Mouse (Mus musculus) heart, embryonic 15.5 days (tissue): ENCODE results near the gene Bend5. TPM values are rescaled to one million over a fixed set of nuclear protein-coding genes. Genes with fewer than 3 reads are reported as not detected.

Source experiments
- ATAC-seq: fragments of 200-750 bp; cut with Nextera tagmentation; replicated peaks from 2 replicates; pipeline ENCODE4 v1.8.0; 2017; ENCODE audit warnings: low read depth, moderate TSS enrichment; ENCODE audit not compliant: insufficient number of reproducible peaks, insufficient read depth, low FRiP score
- H3K27ac ChIP-seq: fragments of 300-500 bp; sonication (generic); 2 replicates; pipeline ENCODE4 v1.5.1; 2015; ENCODE audit warnings: mild to moderate bottlenecking, inconsistent platforms
- H3K27me3 ChIP-seq: fragments of 300-500 bp; sonication (generic); 2 replicates; pipeline ENCODE4 v1.6.1; 2015; ENCODE audit warnings: inconsistent platforms
- H3K36me3 ChIP-seq: fragments of 300-500 bp; sonication (generic); 2 replicates; pipeline ENCODE4 v1.6.1; 2015; ENCODE audit warnings: mild to moderate bottlenecking, inconsistent platforms
- H3K4me1 ChIP-seq: fragments of 300-500 bp; sonication (generic); replicated peaks from 2 replicates; pipeline ENCODE4 v1.6.1; 2015; ENCODE audit warnings: inconsistent platforms
- H3K4me2 ChIP-seq: fragments of 300-500 bp; sonication (generic); 2 replicates; pipeline ENCODE4 v1.6.1; 2015; ENCODE audit warnings: inconsistent platforms, mild to moderate bottlenecking, moderate library complexity
- H3K4me3 ChIP-seq: fragments of 300-500 bp; sonication (generic); 2 replicates; pipeline ENCODE4 v1.5.1; 2015; ENCODE audit warnings: mild to moderate bottlenecking, inconsistent platforms
- H3K9ac ChIP-seq: fragments of 300-500 bp; sonication (generic); 2 replicates; pipeline ENCODE4 v1.6.1; 2015; ENCODE audit warnings: mild to moderate bottlenecking, inconsistent platforms
- H3K9me3 ChIP-seq: fragments of 300-500 bp; sonication (generic); replicated peaks from 2 replicates; pipeline ENCODE4 v1.6.1; 2016; ENCODE audit warnings: inconsistent platforms
- WGBS: fragments of 180-500 bp; shearing (Covaris S2); methylation state at CpG from one replicate; pipeline ENCODE4 v1.1.7; 2015; ENCODE audit warnings: mixed read lengths; 5-methylcytosine and 5-hydroxymethylcytosine counted together
- polyA plus RNA-seq: library from polyadenylated mRNA; unstranded; fragments of >200 nt; fragmentation: Nextera tagmentation; extraction: Ambion mirVana; gene quantifications from 2 replicates; pipeline ENCODE4 v1.2.1, GENCODE M21; 2015

Bend5 gene
- polyA plus RNA-seq = 15.4 and 18.2 TPM in 2 replicates

DNA sequence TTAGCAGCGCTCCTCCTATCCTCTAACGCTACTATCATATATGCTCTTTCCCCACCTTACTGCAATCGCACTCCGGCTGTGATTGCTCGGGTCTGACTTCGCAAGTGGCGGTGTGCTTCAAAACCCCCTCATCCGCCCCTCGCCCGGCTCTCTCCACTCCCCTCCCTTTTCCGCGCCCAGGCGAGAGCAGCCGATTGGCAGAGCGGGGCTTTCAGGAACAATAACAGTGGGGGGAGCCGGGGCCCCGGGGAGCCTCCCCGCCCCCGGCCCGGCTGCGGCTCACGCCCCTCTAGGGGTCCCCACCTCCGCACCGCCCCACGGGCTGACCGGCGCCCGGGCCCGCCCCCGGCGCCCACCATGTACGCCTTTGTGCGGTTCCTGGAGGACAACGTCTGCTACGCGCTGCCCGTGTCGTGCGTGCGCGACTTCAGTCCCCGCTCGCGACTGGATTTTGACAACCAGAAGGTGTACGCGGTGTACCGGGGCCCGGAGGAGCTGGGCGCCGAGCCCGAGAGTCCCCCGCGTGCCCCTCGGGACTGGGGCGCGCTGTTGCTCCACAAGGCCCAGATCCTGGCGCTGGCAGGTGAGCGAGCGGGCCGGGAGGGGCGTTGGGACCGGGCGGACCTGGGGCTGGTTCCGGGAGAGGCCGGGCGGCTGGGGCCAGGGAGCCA lies at the start of gene Bend5:
Gene Bend5 (plus strand): TSS at position 189 of the 671 bp plus-strand sequence.
- Histone ChIP-seq H3K4me1 (peaks cover 15% of the 10 kb centered on the region), H3K27ac (peak within 1 kb of the TSS; percentile 78), H3K27me3 (no peaks in the 10 kb centered on the region), H3K36me3 (no peaks in the 10 kb centered on the region), H3K4me2 (peak within 1 kb of the TSS; percentile 76), H3K4me3 (peak within 1 kb of the TSS; percentile 74), H3K9me3 (no peaks in the 10 kb centered on the region), H3K9ac (peak within 1 kb of the TSS; percentile 81)
- peak; percentile 97 for ATAC-seq
- WGBS = under 1% methylated on average over 65 of the region's 66 CpGs

GRCm38 (mm10) chr4:111367771-111368170 lies 47.0 kb upstream of the Bend5 start:
- no peaks in the 10 kb centered on the region for H3K27me3 ChIP-seq
- H3K27ac ChIP-seq = no peak overlapping the region
- H3K9ac ChIP-seq = no peak overlapping the region
- H3K4me2 ChIP-seq = no peak overlapping the region
- H3K4me1 ChIP-seq = no peaks in the 10 kb centered on the region
- H3K9me3 ChIP-seq = no peaks in the 10 kb centered on the region
- ATAC-seq = no peak
- no peaks in the 10 kb centered on the region for H3K36me3 ChIP-seq
- no peak overlapping the region for H3K4me3 ChIP-seq
- 51% methylated on average over 2 of the region's 2 CpGs for WGBS

GRCm38 (mm10) chr4:111377159-111377558 lies 37.6 kb upstream of the Bend5 start:
- H3K4me2 ChIP-seq = no peak overlapping the region
- H3K9ac ChIP-seq = no peak overlapping the region
- H3K27me3 ChIP-seq = no peaks in the 10 kb centered on the region
- H3K9me3 ChIP-seq = no peaks in the 10 kb centered on the region
- H3K4me1 ChIP-seq = no peaks in the 10 kb centered on the region
- no peak overlapping the region for H3K27ac ChIP-seq
- ATAC-seq = no peak
- H3K36me3 ChIP-seq = no peaks in the 10 kb centered on the region
- no peak overlapping the region for H3K4me3 ChIP-seq

GRCm38 (mm10) chr4:111378071-111378470 lies 36.7 kb upstream of the Bend5 start:
- WGBS = 88% methylated on average over 3 of the region's 3 CpGs
- Histone ChIP-seq H3K36me3 (no peaks in the 10 kb centered on the region), H3K27ac (no peak overlapping the region), H3K4me3 (no peak overlapping the region), H3K27me3 (no peaks in the 10 kb centered on the region), H3K4me2 (no peak overlapping the region), H3K9me3 (no peaks in the 10 kb centered on the region), H3K9ac (no peak overlapping the region), H3K4me1 (no peaks in the 10 kb centered on the region)
- ATAC-seq = no peak

DNA sequence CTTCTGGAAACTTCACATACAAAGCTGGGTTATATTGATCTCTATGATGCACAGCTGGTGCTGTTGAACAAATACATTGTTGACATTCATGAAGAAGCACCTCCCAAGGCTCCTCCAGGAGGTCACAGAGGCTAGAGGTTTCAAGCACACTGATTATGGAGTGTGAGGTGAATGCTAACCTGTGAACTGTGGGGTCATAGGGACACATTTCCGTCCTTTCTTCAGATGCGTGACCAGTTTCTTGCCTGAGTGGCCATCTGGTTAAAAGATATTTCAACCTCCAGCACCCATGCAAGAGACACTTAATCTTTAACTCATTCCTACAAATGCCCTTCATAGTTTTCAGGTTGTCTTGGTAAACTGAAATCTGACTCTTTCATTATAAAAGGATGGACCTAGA lies 31.7 kb upstream of the Bend5 start:
- Histone ChIP-seq H3K27ac (no peak overlapping the region), H3K36me3 (no peaks in the 10 kb centered on the region), H3K9ac (no peak overlapping the region), H3K4me2 (no peak overlapping the region), H3K9me3 (no peaks in the 10 kb centered on the region), H3K27me3 (no peaks in the 10 kb centered on the region), H3K4me3 (no peak overlapping the region), H3K4me1 (no peaks in the 10 kb centered on the region)
- no peak for ATAC-seq
- 86% methylated on average over 2 of the region's 2 CpGs for WGBS

GRCm38 (mm10) chr4:111390736-111391135 lies 24.1 kb upstream of the Bend5 start:
- no peak overlapping the region for H3K4me3 ChIP-seq
- H3K4me2 ChIP-seq = no peak overlapping the region
- H3K27ac ChIP-seq = no peak overlapping the region
- H3K4me1 ChIP-seq = no peaks in the 10 kb centered on the region
- no peaks in the 10 kb centered on the region for H3K27me3 ChIP-seq
- no peaks in the 10 kb centered on the region for H3K9me3 ChIP-seq
- ATAC-seq = 0 out of 2 replicates have a peak, but pooled peaks have one; percentile 50
- no peaks in the 10 kb centered on the region for H3K36me3 ChIP-seq
- H3K9ac ChIP-seq = no peak overlapping the region

GRCm38 (mm10) chr4:111399784-111400183 lies 15.0 kb upstream of the Bend5 start:
- H3K4me1 ChIP-seq = no peaks in the 10 kb centered on the region
- no peak overlapping the region for H3K4me2 ChIP-seq
- H3K9ac ChIP-seq = no peak overlapping the region
- no peaks in the 10 kb centered on the region for H3K27me3 ChIP-seq
- no peak for ATAC-seq
- no peak overlapping the region for H3K27ac ChIP-seq
- H3K4me3 ChIP-seq = no peak overlapping the region
- H3K9me3 ChIP-seq = no peaks in the 10 kb centered on the region
- no peaks in the 10 kb centered on the region for H3K36me3 ChIP-seq

GRCm38 (mm10) chr4:111400676-111401075 lies 14.1 kb upstream of the Bend5 start:
- Histone ChIP-seq H3K9ac (no peak overlapping the region), H3K27ac (no peak overlapping the region), H3K4me2 (no peak overlapping the region), H3K9me3 (no peaks in the 10 kb centered on the region), H3K27me3 (no peaks in the 10 kb centered on the region), H3K4me3 (no peak overlapping the region), H3K4me1 (no peaks in the 10 kb centered on the region), H3K36me3 (no peaks in the 10 kb centered on the region)
- ATAC-seq = no peak
- WGBS = 44% methylated on average over 2 of the region's 2 CpGs

DNA sequence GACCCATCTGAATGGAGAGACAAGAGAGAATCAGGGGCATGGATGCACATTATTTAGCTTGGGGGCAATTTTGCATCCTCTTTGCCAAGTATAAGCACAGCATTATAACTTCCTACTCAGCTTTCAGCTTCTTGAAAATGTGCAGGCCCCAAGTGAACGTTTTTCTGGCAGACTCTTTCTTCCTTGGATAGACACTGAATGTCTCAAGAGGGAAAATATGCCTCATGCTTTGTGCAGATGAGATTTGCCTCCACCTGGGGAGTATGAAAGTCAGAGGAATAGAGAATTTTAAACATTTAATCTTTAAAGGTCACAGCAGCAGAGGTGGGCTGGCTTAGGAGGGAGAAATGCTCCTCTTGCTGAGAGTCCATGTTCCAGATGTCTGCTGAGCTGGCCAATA lies 11.6 kb upstream of the Bend5 start:
- H3K4me2 ChIP-seq = no peak overlapping the region
- no peak overlapping the region for H3K9ac ChIP-seq
- H3K27me3 ChIP-seq = no peaks in the 10 kb centered on the region
- 32% methylated on average over 1 of the region's 1 CpGs for WGBS
- no peak overlapping the region for H3K27ac ChIP-seq
- H3K36me3 ChIP-seq = no peaks in the 10 kb centered on the region
- H3K4me3 ChIP-seq = no peak overlapping the region
- H3K9me3 ChIP-seq = no peaks in the 10 kb centered on the region
- H3K4me1 ChIP-seq = no peaks in the 10 kb centered on the region
- ATAC-seq = no peak

DNA sequence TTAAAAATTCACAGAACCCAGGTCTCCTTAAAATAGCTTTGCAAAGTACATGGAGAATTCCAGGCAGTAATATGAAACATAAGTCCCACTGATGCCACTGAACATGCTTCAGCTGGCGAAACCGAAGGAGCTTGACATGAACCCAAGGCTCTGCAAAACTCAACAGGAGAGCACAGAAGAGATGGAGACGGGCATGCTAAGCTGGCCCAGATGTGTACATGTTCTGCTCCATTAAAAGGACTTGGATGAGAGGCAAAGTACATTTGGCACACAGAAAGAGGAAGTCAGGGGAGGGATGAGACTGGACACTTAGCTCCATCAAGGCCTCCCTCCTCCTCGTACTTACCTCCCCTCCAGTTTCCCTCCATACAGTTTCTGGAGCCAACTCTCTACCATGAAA lies 4.1 kb upstream of the Bend5 start:
- Histone ChIP-seq H3K27ac (no peak overlapping the region), H3K27me3 (no peaks in the 10 kb centered on the region), H3K9me3 (no peaks in the 10 kb centered on the region), H3K36me3 (no peaks in the 10 kb centered on the region), H3K4me1 (peaks cover 7% of the 10 kb centered on the region), H3K9ac (no peak overlapping the region), H3K4me3 (no peak overlapping the region), H3K4me2 (no peak overlapping the region)
- WGBS = 80% methylated on average over 4 of the region's 4 CpGs
- ATAC-seq = no peak

- WGBS = 3% methylated on average over 6 of the region's 6 CpGs
Observed at GRCm38 (mm10) chr4:111414399-111414798, 407 bp upstream of the Bend5 start.

GRCm38 (mm10) chr4:111416126-111416525 lies 1.3 kb downstream of the Bend5 start:
- Histone ChIP-seq H3K4me3 (peak overlapping the region; percentile 74), H3K36me3 (no peaks in the 10 kb centered on the region), H3K27me3 (no peaks in the 10 kb centered on the region), H3K9ac (no peak overlapping the region), H3K4me1 (peaks cover 15% of the 10 kb centered on the region), H3K4me2 (peak overlapping the region; percentile 76), H3K9me3 (no peaks in the 10 kb centered on the region), H3K27ac (no peak overlapping the region)
- ATAC-seq = no peak
- WGBS = 71% methylated on average over 3 of the region's 3 CpGs

More at GRCm38 (mm10) chr4:111414399-111414798, 407 bp upstream of the Bend5 start:
- no peak for ATAC-seq
- Histone ChIP-seq H3K9ac (peak overlapping the region; percentile 81), H3K4me2 (peak overlapping the region; percentile 76), H3K4me3 (peak overlapping the region; percentile 74), H3K27me3 (no peaks in the 10 kb centered on the region), H3K27ac (peak overlapping the region; percentile 78), H3K36me3 (no peaks in the 10 kb centered on the region), H3K4me1 (peaks cover 15% of the 10 kb centered on the region), H3K9me3 (no peaks in the 10 kb centered on the region)
